Mouse (Mus musculus) adrenal gland, postnatal 36 days (tissue): ENCODE data around the gene Diras1. TPM values are rescaled to one million over a fixed set of nuclear protein-coding genes. Genes with fewer than 3 reads are reported as not detected.
A peak's percentile ranks its signal among the peaks of the same experiment; 100 is the strongest.

Experiments used
- DNase-seq, 2 experiments: peaks; one replicate each; pipeline ENCODE4 v3.0.0; 2021; ENCODE audit warnings: mixed read lengths in 1 of 2
- total RNA-seq, 2 experiments: library from RNA; stranded (reverse); gene quantifications; 2 replicates each; pipeline ENCODE4 v1.2.3; 2021

Diras1 gene
- total RNA-seq, 2 experiments from 2014 or later = 1.2 to 1.5 TPM

GRCm38 (mm10) chr10:80972071-80972987, 53.1 kb downstream of the Diras1 start:
- DNase-seq = peak; percentile 73 to 74

- DNase-seq = peak; percentile 69 to 70
Measured at GRCm38 (mm10) chr10:80971533-80971932, 53.9 kb downstream of the Diras1 start.

- peak in 1 of 2 experiments; percentile 7 for DNase-seq
Measured at GRCm38 (mm10) chr10:80970159-80970558, 55.3 kb downstream of the Diras1 start.

Other genes with a start within 250 kb of the Diras1 start
- 10 to 100 TPM; 51.4 to 55.6 TPM for gene Sf3a2, start 227.5 kb downstream of the Diras1 start, total RNA-seq
- 10 to 100 TPM; 84.6 to 86.8 TPM for gene Plekhj1, start 227.0 kb downstream of the Diras1 start, total RNA-seq
- under 1 TPM; 0.40 to 0.83 TPM for gene Amh, start 220.4 kb downstream of the Diras1 start, total RNA-seq
- 1 to 10 TPM; 4.7 to 7.2 TPM for gene Jsrp1, start 212.2 kb downstream of the Diras1 start, total RNA-seq
- gene Oaz1, start 199.0 kb downstream of the Diras1 start, total RNA-seq = 1,000 to 10,000 TPM in 1 of 2 experiments, 100 to 1,000 TPM in 1; 923 to 1,039 TPM
- gene Lingo3, start 181.6 kb downstream of the Diras1 start, total RNA-seq = 1 to 10 TPM; 5.8 TPM
- 10 to 100 TPM; 26.6 to 36.8 TPM for gene Lsm7, start 170.5 kb downstream of the Diras1 start, total RNA-seq
- gene Sppl2b, start 170.4 kb downstream of the Diras1 start, total RNA-seq = 10 to 100 TPM; 28.1 to 30.3 TPM
- not detected for gene Tmprss9, start 153.8 kb downstream of the Diras1 start, total RNA-seq
- 100 to 1,000 TPM; 202 to 239 TPM for gene Timm13, start 124.7 kb downstream of the Diras1 start, total RNA-seq
- 10 to 100 TPM; 11.2 to 17.2 TPM for gene Lmnb2, start 107.4 kb downstream of the Diras1 start, total RNA-seq
- 100 to 1,000 TPM in 1 of 2 experiments, 10 to 100 TPM in 1; 81.7 to 149 TPM for gene Gadd45b, start 95.6 kb downstream of the Diras1 start, total RNA-seq
- 1 to 10 TPM; 6.4 to 6.7 TPM for gene Gng7, start 10.7 kb downstream of the Diras1 start, total RNA-seq
- gene Slc39a3, start 11.8 kb upstream of the Diras1 start, total RNA-seq = 10 to 100 TPM; 33.2 to 68.5 TPM
- 100 to 1,000 TPM; 223 to 227 TPM for gene Sgta, start 34.5 kb upstream of the Diras1 start, total RNA-seq
- 10 to 100 TPM; 51.5 to 56.6 TPM for gene Thop1, start 44.4 kb upstream of the Diras1 start, total RNA-seq
- 1 to 10 TPM in 1 of 2 experiments, under 1 TPM in 1; 0.36 to 2.1 TPM for gene Creb3l3, start 73.2 kb upstream of the Diras1 start, total RNA-seq
- 100 to 1,000 TPM; 178 to 186 TPM for gene Map2k2, start 80.3 kb upstream of the Diras1 start, total RNA-seq
- 10 to 100 TPM; 69.9 to 84.0 TPM for gene Zbtb7a, start 109.6 kb upstream of the Diras1 start, total RNA-seq
- gene Pias4, start 142.3 kb upstream of the Diras1 start, total RNA-seq = 10 to 100 TPM; 26.7 to 28.2 TPM
- 1,000 to 10,000 TPM; 1,540 to 1,602 TPM for gene Eef2, start 151.0 kb upstream of the Diras1 start, total RNA-seq
- gene Dapk3, start 157.3 kb upstream of the Diras1 start, total RNA-seq = 10 to 100 TPM; 77.1 to 78.2 TPM
- gene 4930442H23Rik, start 158.2 kb upstream of the Diras1 start, total RNA-seq = not detected
- gene Nmrk2, start 176.4 kb upstream of the Diras1 start, total RNA-seq = not detected
- 1 to 10 TPM; 1.5 to 2.6 TPM for gene Atcay, start 205.2 kb upstream of the Diras1 start, total RNA-seq
- gene Zfr2, start 207.5 kb upstream of the Diras1 start, total RNA-seq = 10 to 100 TPM in 1 of 2 experiments, 1 to 10 TPM in 1; 9.2 to 14.2 TPM
- under 1 TPM; 0.36 to 0.86 TPM for gene Matk, start 227.3 kb upstream of the Diras1 start, total RNA-seq
- 100 to 1,000 TPM; 121 to 141 TPM for gene Mrpl54, start 241.3 kb upstream of the Diras1 start, total RNA-seq
- 100 to 1,000 TPM in 1 of 2 experiments, 10 to 100 TPM in 1; 78.8 to 109 TPM for gene Apba3, start 241.3 kb upstream of the Diras1 start, total RNA-seq